Comparison of ENCODE assay signal across 26 mouse cellular contexts in genomic region chr14:99362956-99363355, GRCm38 (mm10).
"Had no signal": no experiment of that assay in that cellular context is flagged by ENCODE, and none has a peak within 500 bp of the region (broad histone marks: within the 10 kb centered on the region; RNA-seq: fewer than 3 reads in every experiment).

No protein-coding gene starts in this region.

- H3K4me2 ChIP-seq: heart, embryonic 11.5 days; heart, embryonic 13.5 days; heart, embryonic 15.5 days; hindbrain, embryonic 12.5 days; hindbrain, embryonic 14.5 days; intestine, embryonic 15.5 days; limb, embryonic 13.5 days; limb, embryonic 15.5 days; liver, embryonic 12.5 days had no signal

- H3K4me3 ChIP-seq: gastrocnemius, adult 2 months; heart, adult 2 months; heart, embryonic 13.5 days; heart, embryonic 15.5 days; hindbrain, embryonic 10.5 days; hindbrain, embryonic 12.5 days; intestine, embryonic 15.5 days; layer of hippocampus, adult 2 months; left cerebral cortex, adult 2 months; limb, embryonic 13.5 days; limb, embryonic 15.5 days; liver, embryonic 12.5 days had no signal

- H3K27me3 ChIP-seq: heart, embryonic 13.5 days; heart, embryonic 15.5 days; hindbrain, embryonic 12.5 days; intestine, embryonic 15.5 days; limb, embryonic 13.5 days; limb, embryonic 15.5 days; liver, embryonic 12.5 days had no signal

- H3K9me3 ChIP-seq: heart, embryonic 13.5 days; heart, embryonic 15.5 days; hindbrain, embryonic 10.5 days; hindbrain, embryonic 12.5 days; intestine, embryonic 15.5 days; limb, embryonic 13.5 days; limb, embryonic 15.5 days; liver, embryonic 12.5 days had no signal

- H3K36me3 ChIP-seq: heart, embryonic 13.5 days; heart, embryonic 15.5 days; hindbrain, embryonic 10.5 days; hindbrain, embryonic 12.5 days; intestine, embryonic 15.5 days; limb, embryonic 13.5 days; limb, embryonic 15.5 days; liver, embryonic 12.5 days had no signal

- H3K9ac ChIP-seq: heart, embryonic 13.5 days; heart, embryonic 15.5 days; hindbrain, embryonic 12.5 days; hindbrain, embryonic 14.5 days; intestine, embryonic 15.5 days; limb, embryonic 13.5 days; limb, embryonic 15.5 days; liver, embryonic 12.5 days had no signal

- H3K4me1 ChIP-seq: limb, embryonic 13.5 days; limb, embryonic 15.5 days; liver, embryonic 12.5 days had no signal

- DNase-seq: gastrocnemius, adult 2 months; gastrocnemius, postnatal 10 days; gastrocnemius, postnatal 25 days; heart, adult 2 months; heart, postnatal 14 days; heart, postnatal 4 days; kidney, adult 18-20 months; kidney, adult 8-10 months; kidney, postnatal 10 days; kidney, postnatal 25 days; kidney, postnatal 4 days; left cerebral cortex, postnatal 4 days had no signal

- H3K27ac ChIP-seq: gastrocnemius, adult 2 months; heart, adult 2 months; heart, embryonic 13.5 days; heart, embryonic 15.5 days; hindbrain, embryonic 10.5 days; hindbrain, embryonic 12.5 days; hindbrain, embryonic 14.5 days; layer of hippocampus, adult 2 months; left cerebral cortex, adult 2 months; limb, embryonic 13.5 days; limb, embryonic 15.5 days; liver, embryonic 12.5 days had no signal

- ATAC-seq: hindbrain, embryonic 16.5 days; inflammation-experienced regulatory T-cells, adult 6 months; intestine, embryonic 15.5 days; liver, embryonic 12.5 days had no signal
